Mouse (Mus musculus): ENCODE results near the gene H6pd. TPM values are rescaled to one million over a fixed set of nuclear protein-coding genes. Genes with fewer than 3 reads are reported as not detected.

The H6pd gene
- polyA plus RNA-seq, 1 experiment from 2014 or later, result 14.9 TPM

DNA sequence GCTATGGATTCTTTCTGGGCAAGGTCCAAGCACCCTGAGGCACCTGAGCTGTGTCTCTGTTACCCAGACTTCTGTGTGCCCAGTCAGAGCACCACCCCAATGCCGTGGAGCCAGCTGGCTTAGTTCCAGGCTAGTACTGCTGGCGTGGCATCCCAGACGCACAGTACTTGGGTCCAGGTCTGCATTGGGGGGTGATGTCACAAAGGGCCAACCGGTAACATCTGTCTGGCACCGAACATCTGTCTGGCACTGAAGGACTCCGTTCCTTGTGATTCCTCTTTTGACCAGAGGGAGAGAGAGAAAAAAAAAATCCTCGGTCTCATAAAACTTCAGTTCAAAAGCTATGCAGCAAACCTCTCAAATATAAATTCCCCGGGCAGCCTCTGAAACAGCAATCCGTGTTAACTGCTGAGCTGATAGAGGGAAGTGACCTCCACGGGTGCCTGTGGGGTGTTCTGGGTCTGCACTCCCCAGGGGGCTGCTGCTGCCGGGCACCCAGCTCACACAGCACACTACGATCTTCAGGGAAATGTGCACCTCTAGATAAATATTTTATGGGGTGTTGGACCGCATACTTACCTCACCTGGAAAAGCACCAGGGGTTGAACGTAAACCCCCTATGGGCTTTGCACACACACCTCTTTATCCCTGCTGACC, 22.5 kb upstream of the H6pd start:
- no peak overlapping the region for H3K9ac ChIP-seq (ENCODE audit: low read length)
- H3K27me3 ChIP-seq (ENCODE audit: control insufficient read depth, insufficient read depth, low read length), result peaks cover 62% of the 10 kb centered on the region

GRCm38 (mm10) chr4:150030449-150031233, 21.8 kb upstream of the H6pd start:
- ATAC-seq (ENCODE audit: insufficient read depth, low FRiP score), result no peak
- peak overlapping the region; percentile 93 for H3K4me2 ChIP-seq (ENCODE audit: low read depth, low read length)
- no peak overlapping the region for H3K27ac ChIP-seq (ENCODE audit: low read length)
- peak overlapping the region; percentile 52 for H3K4me3 ChIP-seq (replicated peaks; ENCODE audit: low read length)
- H3K9ac ChIP-seq (ENCODE audit: low read length), result peak overlapping the region; percentile 63
- peaks cover 14% of the 10 kb centered on the region for H3K4me1 ChIP-seq (ENCODE audit: control insufficient read depth, insufficient read depth, low read length)
- no peaks in the 10 kb centered on the region for H3K9me3 ChIP-seq (replicated peaks; ENCODE audit: control insufficient read depth, low read length)
- no peaks in the 10 kb centered on the region for H3K36me3 ChIP-seq (ENCODE audit: control insufficient read depth, insufficient read depth, low read length)
- peaks cover 62% of the 10 kb centered on the region for H3K27me3 ChIP-seq (ENCODE audit: control insufficient read depth, insufficient read depth, low read length)
- WGBS, result under 1% methylated on average over 28 of the region's 28 CpGs

More for the DNA sequence above, 22.5 kb upstream of the H6pd start:
- 23% methylated on average over 14 of the region's 14 CpGs for WGBS
- H3K4me2 ChIP-seq (ENCODE audit: low read depth, low read length), result peak overlapping the region; percentile 93
- H3K27ac ChIP-seq (ENCODE audit: low read length), result no peak overlapping the region
- ATAC-seq (ENCODE audit: insufficient read depth, low FRiP score), result no peak
- no peaks in the 10 kb centered on the region for H3K9me3 ChIP-seq (replicated peaks; ENCODE audit: control insufficient read depth, low read length)
- H3K4me3 ChIP-seq (replicated peaks; ENCODE audit: low read length), result peak overlapping the region; percentile 52
- H3K4me1 ChIP-seq (ENCODE audit: control insufficient read depth, insufficient read depth, low read length), result peaks cover 14% of the 10 kb centered on the region
- H3K36me3 ChIP-seq (ENCODE audit: control insufficient read depth, insufficient read depth, low read length), result no peaks in the 10 kb centered on the region

- Histone ChIP-seq H3K4me3 (replicated peaks; ENCODE audit: low read length) (peak overlapping the region; percentile 52), H3K9ac (ENCODE audit: low read length) (no peak overlapping the region), H3K36me3 (ENCODE audit: control insufficient read depth, insufficient read depth, low read length) (no peaks in the 10 kb centered on the region), H3K27ac (ENCODE audit: low read length) (no peak overlapping the region), H3K4me2 (ENCODE audit: low read depth, low read length) (peak overlapping the region; percentile 93), H3K27me3 (ENCODE audit: control insufficient read depth, insufficient read depth, low read length) (peaks cover 58% of the 10 kb centered on the region), H3K9me3 (replicated peaks; ENCODE audit: control insufficient read depth, low read length) (no peaks in the 10 kb centered on the region), H3K4me1 (ENCODE audit: control insufficient read depth, insufficient read depth, low read length) (peaks cover 14% of the 10 kb centered on the region)
- WGBS, result 4% methylated on average over 11 of the region's 11 CpGs
- ATAC-seq (ENCODE audit: insufficient read depth, low FRiP score), result no peak
Observed at GRCm38 (mm10) chr4:150029885-150030284, 21.1 kb upstream of the H6pd start.

DNA sequence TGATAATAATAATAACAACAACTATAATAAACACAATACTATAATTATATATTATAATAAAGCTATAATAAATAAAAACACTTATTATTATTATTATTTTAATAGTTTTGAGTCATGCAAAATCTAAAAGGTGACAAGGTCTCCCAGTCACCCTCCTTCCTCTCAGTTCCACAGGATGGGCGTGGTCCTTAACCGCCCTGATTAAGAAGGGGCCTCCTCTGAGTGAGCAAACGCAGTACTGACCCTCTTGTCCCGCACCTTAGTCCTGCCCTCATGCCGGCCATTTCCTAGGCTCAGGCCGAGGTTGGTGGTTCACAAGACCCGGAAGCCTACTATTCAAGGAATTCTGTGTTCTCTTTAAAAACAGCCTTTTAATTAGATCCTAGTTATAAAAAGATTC, 14.7 kb upstream of the H6pd start:
- no peaks in the 10 kb centered on the region for H3K9me3 ChIP-seq (replicated peaks; ENCODE audit: control insufficient read depth, low read length)
- no peak overlapping the region for H3K4me3 ChIP-seq (replicated peaks; ENCODE audit: low read length)
- WGBS, result 59% methylated on average over 7 of the region's 7 CpGs
- no peaks in the 10 kb centered on the region for H3K4me1 ChIP-seq (ENCODE audit: control insufficient read depth, insufficient read depth, low read length)
- no peak for ATAC-seq (ENCODE audit: insufficient read depth, low FRiP score)
- no peak overlapping the region for H3K27ac ChIP-seq (ENCODE audit: low read length)
- no peak overlapping the region for H3K9ac ChIP-seq (ENCODE audit: low read length)
- no peaks in the 10 kb centered on the region for H3K36me3 ChIP-seq (ENCODE audit: control insufficient read depth, insufficient read depth, low read length)
- H3K4me2 ChIP-seq (ENCODE audit: low read depth, low read length), result no peak overlapping the region
- H3K27me3 ChIP-seq (ENCODE audit: control insufficient read depth, insufficient read depth, low read length), result peaks cover 9% of the 10 kb centered on the region; the same call in 1 of the 2 replicates

DNA sequence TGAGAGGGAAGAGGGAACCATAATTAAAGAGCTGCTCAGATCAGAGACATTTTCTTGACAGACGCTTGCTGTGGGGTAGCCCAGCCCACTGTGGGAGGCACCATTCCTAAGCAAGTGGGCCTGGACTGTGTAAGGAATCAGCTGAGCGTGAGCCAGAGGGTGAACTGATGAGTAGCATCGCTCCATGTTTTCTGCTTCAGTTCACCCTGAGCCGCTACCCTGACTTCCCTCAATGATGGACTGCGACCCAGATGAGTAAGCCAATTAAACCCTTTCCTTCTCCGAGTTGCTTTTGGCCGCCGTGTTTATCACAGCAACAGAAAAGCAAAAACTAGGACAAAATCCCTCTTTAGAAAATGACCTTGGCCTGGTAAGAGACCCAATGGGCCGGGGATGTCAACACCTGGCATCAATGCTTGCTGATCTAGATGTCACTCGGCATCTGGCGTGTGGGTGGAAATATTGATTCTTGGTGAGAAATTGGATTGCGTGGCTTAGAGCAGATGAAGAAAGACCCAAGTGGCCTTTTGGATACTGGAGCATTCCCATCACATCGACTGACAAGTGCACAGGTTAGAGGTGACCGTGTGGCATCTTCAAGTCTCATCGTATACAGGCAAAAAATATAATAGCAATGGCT, 11.0 kb upstream of the H6pd start:
- Histone ChIP-seq H3K4me1 (ENCODE audit: control insufficient read depth, insufficient read depth, low read length) (no peaks in the 10 kb centered on the region), H3K4me2 (ENCODE audit: low read depth, low read length) (no peak overlapping the region), H3K9ac (ENCODE audit: low read length) (no peak overlapping the region), H3K4me3 (replicated peaks; ENCODE audit: low read length) (no peak overlapping the region), H3K36me3 (ENCODE audit: control insufficient read depth, insufficient read depth, low read length) (no peaks in the 10 kb centered on the region), H3K27me3 (ENCODE audit: control insufficient read depth, insufficient read depth, low read length) (no peaks in the 10 kb centered on the region), H3K27ac (ENCODE audit: low read length) (no peak overlapping the region), H3K9me3 (replicated peaks; ENCODE audit: control insufficient read depth, low read length) (no peaks in the 10 kb centered on the region)
- 87% methylated on average over 15 of the region's 15 CpGs for WGBS
- ATAC-seq (ENCODE audit: insufficient read depth, low FRiP score), result no peak

DNA sequence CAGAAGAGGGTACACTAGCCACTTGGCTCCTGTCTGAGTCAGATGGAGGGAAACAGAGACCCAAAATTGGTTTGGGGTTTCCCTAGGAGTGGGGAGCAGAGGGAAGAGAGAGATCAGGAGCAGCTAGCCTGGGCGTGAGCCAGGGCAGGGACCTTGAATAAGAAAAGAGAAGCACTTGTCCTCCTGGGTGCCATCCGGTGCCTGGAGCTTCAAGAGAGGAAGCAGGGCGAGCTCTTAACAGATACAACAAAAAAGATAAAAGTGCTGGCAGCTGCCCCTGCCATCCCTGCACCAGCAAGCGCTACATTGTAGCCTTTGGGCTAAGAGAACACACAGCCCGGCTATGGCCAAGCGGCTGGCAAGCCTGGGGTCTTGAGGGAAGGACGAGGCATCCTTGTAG, 6.6 kb upstream of the H6pd start:
- no peak overlapping the region for H3K9ac ChIP-seq (ENCODE audit: low read length)
- 69% methylated on average over 7 of the region's 7 CpGs for WGBS

DNA sequence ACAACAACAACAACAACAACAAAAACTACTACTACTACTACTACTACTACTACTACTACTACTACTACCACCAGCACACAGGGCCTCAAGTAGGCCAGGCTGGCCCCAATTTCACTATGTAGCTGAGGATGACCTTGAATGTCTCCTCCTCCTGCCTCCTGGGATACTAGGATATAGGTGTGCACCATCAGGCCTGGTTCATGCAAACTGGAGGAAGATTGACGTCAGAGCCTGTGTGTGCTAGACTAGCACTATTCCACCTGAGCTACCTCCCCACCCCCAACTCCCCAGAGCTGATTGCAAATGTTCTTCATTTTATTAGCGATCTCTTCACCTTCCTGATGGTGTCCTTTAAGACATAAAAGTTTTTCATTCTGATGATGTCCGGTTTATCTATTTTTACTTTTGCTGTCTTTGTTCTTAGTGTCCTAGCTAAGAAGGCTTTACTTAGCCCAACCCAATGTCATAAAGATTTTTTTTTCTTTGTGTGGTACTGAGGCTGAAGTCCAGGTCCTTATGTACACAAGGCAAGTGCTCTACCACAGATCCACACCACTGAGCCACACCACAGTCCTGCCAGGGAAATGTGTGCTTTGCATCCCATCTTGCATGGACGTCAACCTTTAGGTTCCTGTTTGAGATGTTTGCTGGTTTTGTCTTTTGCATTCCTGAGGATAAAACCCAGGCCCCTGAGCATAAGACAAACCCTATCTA, 5.7 kb upstream of the H6pd start:
- Histone ChIP-seq H3K4me1 (ENCODE audit: control insufficient read depth, insufficient read depth, low read length) (peaks cover 7% of the 10 kb centered on the region), H3K4me2 (ENCODE audit: low read depth, low read length) (no peak overlapping the region), H3K36me3 (ENCODE audit: control insufficient read depth, insufficient read depth, low read length) (no peaks in the 10 kb centered on the region), H3K27me3 (ENCODE audit: control insufficient read depth, insufficient read depth, low read length) (no peaks in the 10 kb centered on the region), H3K9ac (ENCODE audit: low read length) (no peak overlapping the region), H3K27ac (ENCODE audit: low read length) (no peak overlapping the region), H3K9me3 (replicated peaks; ENCODE audit: control insufficient read depth, low read length) (no peaks in the 10 kb centered on the region), H3K4me3 (replicated peaks; ENCODE audit: low read length) (no peak overlapping the region)
- ATAC-seq (ENCODE audit: insufficient read depth, low FRiP score), result no peak
- whole genome bisulfite sequencing, result 81% methylated on average over 4 of the region's 4 CpGs

More for the DNA sequence above, 6.6 kb upstream of the H6pd start:
- no peak for ATAC-seq (ENCODE audit: insufficient read depth, low FRiP score)
- Histone ChIP-seq H3K9me3 (replicated peaks; ENCODE audit: control insufficient read depth, low read length) (no peaks in the 10 kb centered on the region), H3K36me3 (ENCODE audit: control insufficient read depth, insufficient read depth, low read length) (no peaks in the 10 kb centered on the region), H3K27me3 (ENCODE audit: control insufficient read depth, insufficient read depth, low read length) (no peaks in the 10 kb centered on the region), H3K4me1 (ENCODE audit: control insufficient read depth, insufficient read depth, low read length) (peaks cover 7% of the 10 kb centered on the region), H3K4me2 (ENCODE audit: low read depth, low read length) (no peak overlapping the region), H3K4me3 (replicated peaks; ENCODE audit: low read length) (no peak overlapping the region), H3K27ac (ENCODE audit: low read length) (no peak overlapping the region)

DNA sequence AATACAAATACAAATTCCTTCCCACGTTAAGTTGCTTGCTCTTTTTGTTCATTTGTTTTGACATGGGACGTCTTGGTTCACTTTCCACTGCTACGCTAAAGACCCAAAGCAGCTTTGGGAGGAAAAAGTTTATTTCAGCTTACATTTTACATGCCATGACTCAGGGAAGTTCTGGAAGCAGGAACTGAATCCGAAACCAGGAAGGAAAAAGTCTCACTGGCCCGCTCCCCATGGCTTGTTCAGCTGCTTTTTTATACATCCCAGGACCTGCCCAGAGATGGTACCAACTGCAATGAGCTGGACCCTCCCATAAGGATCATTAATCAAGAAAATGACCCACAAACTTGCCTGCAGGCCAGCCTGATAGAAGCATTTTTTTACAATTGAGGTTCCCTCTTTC, 5.0 kb upstream of the H6pd start:
- WGBS, result 59% methylated on average over 5 of the region's 5 CpGs
- Histone ChIP-seq H3K4me1 (ENCODE audit: control insufficient read depth, insufficient read depth, low read length) (peaks cover 11% of the 10 kb centered on the region), H3K4me2 (ENCODE audit: low read depth, low read length) (no peak overlapping the region), H3K36me3 (ENCODE audit: control insufficient read depth, insufficient read depth, low read length) (no peaks in the 10 kb centered on the region), H3K9ac (ENCODE audit: low read length) (no peak overlapping the region), H3K9me3 (replicated peaks; ENCODE audit: control insufficient read depth, low read length) (no peaks in the 10 kb centered on the region), H3K27me3 (ENCODE audit: control insufficient read depth, insufficient read depth, low read length) (no peaks in the 10 kb centered on the region), H3K27ac (ENCODE audit: low read length) (no peak overlapping the region), H3K4me3 (replicated peaks; ENCODE audit: low read length) (no peak overlapping the region)
- ATAC-seq (ENCODE audit: insufficient read depth, low FRiP score), result no peak

All from stomach, embryonic 16.5 days (tissue).